Mouse (Mus musculus): ENCODE data around the gene Opn1sw.

Opn1sw gene

DNA sequence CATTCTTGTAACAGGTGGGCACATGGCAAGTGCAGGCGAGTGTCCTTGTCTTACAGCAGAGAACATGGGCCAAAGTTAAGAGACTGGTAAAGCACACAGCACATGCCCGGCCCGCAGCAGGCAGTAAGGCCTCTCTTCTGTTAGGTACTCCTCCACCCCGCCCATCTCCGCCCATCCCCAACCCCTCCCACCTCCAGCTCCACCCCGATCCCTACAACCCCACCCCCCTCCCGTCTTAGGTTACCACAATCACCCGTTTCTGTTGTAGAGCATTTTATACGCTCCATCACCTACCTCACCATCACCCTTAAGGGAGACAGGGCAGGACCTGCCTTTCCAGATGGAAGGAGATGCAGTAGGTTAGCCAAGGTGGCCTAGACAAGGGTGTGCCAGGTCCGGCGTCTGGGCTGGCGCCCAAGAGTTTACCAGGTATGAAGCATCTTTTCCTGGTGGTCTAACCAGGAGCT is at the start of gene Opn1sw:
Gene Opn1sw (minus strand): TSS at position 417 of the 467 bp plus-strand sequence.
- DNase-seq (ENCODE audit: low spot score) = no peak

- peak; percentile 67 for DNase-seq (ENCODE audit: low spot score)
Observed at GRCm38 (mm10) chr6:29436461-29436934, 48.2 kb upstream of the Opn1sw start.

DNA sequence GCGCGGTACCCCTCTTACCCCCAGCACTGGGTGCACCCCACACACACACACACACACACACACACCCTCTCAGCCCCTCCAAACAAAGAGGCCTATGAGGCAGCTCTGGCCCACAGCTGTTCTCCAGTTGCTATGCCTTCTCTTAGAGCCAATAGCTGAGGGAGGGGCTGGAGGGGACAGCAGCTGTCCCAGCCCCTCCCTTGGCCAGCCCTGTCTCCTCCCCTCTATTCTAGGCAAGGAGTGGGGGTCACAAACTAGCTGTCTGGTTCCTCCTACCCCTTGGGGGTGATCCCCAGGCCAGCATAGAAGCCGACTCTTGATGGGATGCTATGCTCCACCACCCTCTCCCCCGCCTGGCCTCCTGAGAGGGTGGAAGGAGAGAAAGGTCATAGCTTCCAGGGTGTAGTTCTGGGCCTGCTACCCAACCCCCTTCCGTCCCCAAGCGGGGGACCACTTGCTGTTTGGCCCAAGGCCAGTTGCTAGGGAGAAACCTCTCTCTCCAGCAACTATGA is 47.7 kb upstream of the Opn1sw start:
- DNase-seq (ENCODE audit: low spot score) = peak; percentile 33

DNA sequence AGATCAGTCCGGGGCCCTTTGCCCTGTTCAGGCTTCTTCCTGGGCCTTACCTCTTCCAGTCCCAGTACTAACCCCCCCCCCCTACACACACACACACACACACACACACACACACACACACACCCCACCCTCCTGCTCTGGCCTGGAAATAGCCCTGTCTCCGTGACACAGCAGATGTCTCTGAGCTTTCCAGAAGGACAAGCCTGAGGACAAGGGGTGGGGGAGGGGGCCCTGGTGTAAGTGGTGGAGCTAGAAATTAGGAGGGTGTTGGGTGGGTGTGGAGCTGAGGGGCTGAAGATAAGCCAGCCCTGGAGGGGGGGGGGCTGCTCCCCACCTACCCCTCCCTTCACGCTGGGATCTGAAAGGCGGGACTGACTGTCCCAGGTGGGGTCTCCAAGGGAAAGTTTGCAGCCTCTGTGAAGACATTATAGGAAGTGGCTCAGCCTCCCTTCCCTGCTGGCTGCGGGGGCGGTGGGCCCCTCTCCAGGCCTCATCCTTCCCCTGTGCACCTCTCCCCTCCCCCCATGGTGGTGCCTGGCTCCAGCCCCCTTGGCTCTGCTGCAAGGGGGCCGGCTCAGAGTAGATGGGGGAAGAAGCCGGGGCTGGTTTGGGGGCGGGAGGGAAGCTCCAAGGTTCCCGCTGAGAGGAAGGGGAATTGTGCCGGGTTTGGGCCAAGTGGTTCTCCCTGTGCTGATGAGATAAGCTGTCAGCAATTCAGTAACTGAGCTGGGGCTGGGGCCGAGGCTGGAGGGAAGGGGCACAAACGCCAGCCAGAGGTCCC is 46.8 kb upstream of the Opn1sw start:
- DNase-seq (ENCODE audit: low spot score) = peak; percentile 36

DNA sequence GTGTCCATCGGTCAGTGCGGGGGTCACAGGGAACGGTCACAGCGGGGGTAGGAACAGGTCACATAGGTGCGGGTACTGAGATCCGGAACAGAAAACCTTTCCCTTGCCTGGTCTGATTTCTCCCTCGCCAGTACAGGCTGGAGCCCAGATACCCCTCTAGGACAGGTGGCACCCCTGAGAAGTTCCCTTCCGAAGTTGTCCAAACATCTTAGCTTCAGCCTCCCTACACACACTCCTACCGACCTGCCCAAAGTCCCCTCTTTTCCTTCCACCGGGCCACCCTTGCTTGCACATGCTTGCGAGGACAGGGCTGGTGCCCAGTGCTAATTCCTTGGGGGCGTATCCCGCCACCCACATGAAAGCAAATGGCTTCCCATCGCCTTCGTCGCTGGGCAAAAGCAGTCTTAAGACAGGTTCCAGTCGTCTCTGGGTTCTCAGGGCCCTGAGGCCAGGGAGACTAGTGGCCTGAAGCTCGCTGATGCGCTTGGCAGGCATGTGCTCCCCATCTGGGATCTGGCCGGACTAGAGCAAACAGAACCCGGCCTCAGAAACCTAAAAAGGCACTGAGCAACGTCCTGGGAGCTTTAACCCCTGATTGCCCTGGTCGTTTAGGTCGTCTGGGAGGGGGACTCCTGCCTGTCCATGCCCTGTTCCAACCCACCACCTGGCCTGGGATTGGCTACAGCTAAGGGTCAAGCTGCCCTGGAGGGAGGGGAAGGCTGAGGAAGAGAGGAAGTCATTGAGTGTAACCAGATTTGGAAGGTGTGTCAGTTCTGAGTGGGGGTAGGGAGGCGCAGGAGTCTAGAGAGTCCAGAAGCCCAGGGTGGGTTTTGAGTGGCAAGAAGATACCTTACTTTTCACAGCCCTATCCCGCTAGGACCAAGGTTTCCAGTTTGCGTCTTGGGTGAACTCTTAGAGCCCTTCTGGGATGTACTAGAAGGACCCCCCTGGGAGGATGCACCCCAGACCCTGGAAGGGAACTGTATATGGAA is 45.8 kb upstream of the Opn1sw start:
- DNase-seq (ENCODE audit: low spot score) = peak; percentile 69

DNA sequence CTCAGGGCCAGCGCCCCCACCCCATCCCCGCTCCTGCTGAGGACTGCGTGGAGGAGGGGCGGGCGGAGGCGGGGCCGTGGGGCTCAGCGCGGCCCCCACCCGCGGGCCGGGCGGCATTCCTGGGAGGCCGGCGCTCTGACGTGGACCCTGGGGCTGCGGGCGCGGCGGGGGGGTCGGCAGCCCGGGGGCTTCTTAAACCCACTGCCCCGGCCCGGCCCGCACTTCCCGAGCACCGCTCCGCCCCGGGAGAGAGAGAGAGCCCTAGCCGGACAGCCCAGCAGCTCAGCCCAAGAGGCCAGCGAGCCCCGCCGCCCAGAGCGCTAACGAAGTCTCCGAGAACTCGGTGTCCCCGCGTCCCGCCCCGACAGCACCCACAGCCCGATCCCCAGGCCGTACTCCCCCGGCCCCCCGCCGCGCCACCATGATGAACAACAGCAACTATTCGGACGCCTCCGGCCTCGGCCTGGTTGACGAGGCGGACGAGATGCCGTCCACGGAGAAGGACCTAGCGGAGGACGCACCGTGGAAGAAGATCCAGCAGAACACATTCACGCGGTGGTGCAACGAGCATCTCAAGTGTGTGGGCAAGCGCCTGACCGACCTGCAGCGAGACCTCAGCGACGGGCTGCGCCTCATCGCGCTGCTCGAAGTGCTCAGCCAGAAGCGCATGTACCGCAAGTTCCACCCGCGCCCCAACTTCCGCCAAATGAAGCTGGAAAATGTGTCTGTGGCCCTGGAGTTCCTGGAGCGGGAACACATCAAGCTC is 45.0 kb upstream of the Opn1sw start, which contains the start of gene Flnc:
Gene Flnc (plus strand): TSS at position 219 of the 766 bp plus-strand sequence.
- DNase-seq (ENCODE audit: low spot score) = peak; percentile 40

- peak; percentile 47 for DNase-seq (ENCODE audit: low spot score)
Observed at GRCm38 (mm10) chr6:29432676-29433037, 44.4 kb upstream of the Opn1sw start.

DNA sequence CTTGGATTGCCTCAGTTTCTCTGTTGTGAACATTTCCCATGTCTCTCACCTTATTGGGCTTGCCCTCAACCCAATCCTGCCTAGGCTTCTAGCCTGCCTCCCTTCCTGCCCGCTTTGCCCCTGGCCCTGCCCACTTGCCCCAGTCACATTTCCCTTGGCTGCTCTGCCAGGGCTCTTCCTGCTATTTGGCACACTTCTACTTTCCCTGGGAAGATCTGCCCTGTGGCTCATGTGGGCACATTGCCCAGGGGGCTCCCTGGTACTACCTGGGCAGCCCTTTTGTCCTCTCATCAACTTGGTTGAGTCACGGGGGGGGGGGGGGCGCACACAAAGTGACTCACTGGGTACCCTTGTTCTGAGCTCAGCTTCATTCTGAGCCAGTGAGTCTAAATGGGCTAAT is 43.9 kb upstream of the Opn1sw start:
- peak; percentile 82 for DNase-seq (ENCODE audit: low spot score)

DNA sequence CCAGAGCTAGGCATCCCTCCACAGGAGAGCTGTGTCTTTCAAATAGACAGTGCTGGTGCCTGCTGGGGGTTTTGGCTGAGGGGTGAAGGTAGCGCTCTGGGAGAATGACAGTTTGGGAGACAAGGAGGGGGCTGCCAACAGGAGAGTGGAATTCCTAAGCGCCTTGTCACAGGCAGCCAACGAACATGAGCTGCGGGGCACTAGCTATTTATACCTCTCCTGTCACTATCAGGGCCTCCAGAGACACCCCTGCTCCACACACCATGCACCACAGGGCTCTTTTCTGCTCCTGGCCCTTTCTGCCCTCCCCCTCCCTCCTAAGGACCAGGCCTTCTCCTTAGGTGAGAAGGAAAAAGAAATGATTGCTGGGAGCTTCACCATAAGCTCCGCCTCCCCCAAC is 43.2 kb upstream of the Opn1sw start:
- DNase-seq (ENCODE audit: low spot score) = peak; percentile 21

DNA sequence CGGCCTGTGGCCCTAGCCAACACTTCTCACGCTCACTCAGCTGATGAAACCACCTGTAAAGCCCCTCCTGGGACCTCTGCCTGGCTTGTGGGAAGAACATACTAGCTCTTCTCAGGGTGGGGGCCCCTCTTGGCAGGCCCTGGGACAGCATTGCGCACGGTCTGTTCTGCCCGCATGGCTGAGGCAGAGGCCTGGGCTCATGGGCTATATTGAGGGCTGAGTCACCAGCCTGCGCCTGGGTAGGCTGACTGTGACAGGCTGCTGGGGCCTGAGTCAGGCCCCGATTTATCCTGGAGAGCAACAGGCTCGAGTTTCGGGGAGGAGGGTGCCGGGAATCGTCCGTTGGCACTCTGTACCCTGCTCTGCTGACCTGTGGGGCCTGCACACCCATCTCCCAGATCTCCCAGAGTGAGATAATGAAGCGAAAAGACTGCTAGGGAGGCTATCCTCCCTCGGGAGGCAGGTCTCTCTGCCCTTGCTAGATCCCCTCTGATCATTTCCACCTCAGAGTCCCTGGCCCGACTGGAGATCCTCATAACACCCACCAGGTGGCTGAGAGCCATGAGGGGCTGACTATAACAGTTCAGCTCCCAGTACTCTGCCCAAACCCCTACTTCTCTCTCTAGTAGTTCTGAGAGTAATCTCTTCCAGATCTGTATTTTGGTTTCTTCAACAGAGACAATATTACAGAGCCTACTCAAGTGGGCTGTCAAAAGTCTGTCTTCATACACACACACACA is 42.6 kb upstream of the Opn1sw start:
- DNase-seq (ENCODE audit: low spot score) = peak; percentile 45

GRCm38 (mm10) chr6:29428171-29428570 is 39.9 kb upstream of the Opn1sw start:
- no peak for DNase-seq (ENCODE audit: low spot score)

DNA sequence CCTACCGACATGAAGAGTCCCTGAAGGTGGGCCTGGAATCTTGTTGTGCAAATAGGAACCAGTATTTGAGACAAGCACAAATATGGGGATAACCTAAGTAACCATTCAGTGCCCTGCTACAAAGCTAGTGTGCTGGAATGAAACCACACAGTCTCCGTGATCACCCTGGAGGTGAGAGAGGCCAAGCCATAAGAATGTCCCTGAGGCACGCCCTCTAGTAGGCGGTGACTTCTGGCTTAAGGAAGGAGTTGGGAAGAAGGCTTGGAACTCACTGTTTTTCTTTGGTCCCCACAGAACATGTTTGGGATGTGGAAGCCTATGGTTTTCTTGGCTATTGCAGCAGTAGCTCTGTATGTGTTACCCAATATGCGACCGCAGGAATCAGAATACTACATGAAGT is 38.1 kb upstream of the Opn1sw start:
- no peak for DNase-seq (ENCODE audit: low spot score)

- no peak for DNase-seq (ENCODE audit: low spot score)
Observed at GRCm38 (mm10) chr6:29425118-29425517, 36.9 kb upstream of the Opn1sw start.

- DNase-seq (ENCODE audit: low spot score) = no peak
Observed at GRCm38 (mm10) chr6:29420596-29420995, 32.3 kb upstream of the Opn1sw start.

DNA sequence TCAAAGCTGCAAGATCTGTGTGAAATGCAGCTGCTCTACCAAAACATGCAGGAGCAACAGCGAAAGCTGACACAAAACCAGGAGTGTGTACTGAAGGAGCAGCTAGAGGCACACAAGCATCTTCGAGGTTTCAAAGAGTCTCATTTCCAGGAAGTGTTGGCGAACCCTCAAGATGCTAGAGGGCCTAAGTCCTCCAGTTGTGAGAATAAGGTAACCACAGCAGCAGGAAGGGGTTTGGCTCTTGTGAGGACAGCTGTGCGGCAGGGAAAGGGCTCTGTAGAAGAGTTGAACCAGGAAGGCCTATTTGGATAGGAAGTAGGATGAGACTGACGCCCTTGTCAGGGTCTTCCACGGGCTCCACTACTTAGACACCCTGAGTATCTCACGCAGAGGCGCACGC is 27.2 kb upstream of the Opn1sw start:
- no peak for DNase-seq (ENCODE audit: low spot score)

GRCm38 (mm10) chr6:29406412-29406811 is 18.1 kb upstream of the Opn1sw start:
- DNase-seq (ENCODE audit: low spot score) = no peak

GRCm38 (mm10) chr6:29402693-29403342 is 14.6 kb upstream of the Opn1sw start:
- DNase-seq (ENCODE audit: low spot score) = no peak

DNA sequence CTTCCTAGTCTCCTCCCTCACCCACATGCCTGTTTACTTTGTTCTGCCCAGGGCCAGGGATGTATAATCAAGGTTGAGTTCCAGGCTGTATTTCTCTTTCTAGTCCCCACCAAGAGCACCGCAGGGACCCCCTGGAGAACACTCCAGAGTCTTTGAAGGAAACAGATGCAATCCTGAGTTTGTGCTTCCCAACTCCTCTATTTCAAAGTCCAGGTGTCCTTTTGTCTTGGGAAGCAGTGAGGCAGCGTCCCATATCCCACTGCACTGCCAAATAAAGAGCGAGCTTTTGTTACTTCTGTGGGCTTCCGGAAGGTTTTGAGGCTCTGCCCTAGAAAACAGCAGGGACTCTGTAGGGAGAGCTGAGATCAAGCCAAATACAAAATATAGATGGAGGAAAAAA is 11.6 kb upstream of the Opn1sw start:
- no peak for DNase-seq (ENCODE audit: low spot score)

- no peak for DNase-seq (ENCODE audit: low spot score)
Observed at GRCm38 (mm10) chr6:29397575-29397974, 9.3 kb upstream of the Opn1sw start.

Measured in adipocyte (in vitro differentiated cells).